Mouse (Mus musculus): ENCODE measurements around the gene Cd47. TPM values are rescaled to one million over a fixed set of nuclear protein-coding genes. Genes with fewer than 3 reads are reported as not detected.

Gene Cd47
- total RNA-seq, 2 experiments from 2014 or later, result 213 to 435 TPM

DNA sequence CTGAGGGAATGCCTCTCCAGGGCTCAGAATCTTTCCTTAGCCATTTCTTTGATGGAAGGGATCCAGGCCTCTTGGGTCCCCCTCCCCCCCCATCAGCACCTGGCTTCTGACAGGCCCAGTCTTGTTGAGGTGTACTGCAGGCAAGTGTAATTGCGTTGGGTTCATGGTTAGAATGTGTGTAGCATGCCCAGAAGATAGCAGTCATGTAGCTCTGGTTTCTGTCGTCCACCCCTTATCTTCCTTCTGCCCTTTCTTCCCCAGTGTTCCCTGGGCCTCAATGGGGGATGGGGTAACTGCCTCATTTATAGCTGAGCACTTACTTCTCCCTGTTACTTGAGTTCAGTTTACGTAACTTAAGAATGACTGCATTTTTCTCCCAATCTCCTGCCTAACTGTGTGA lies 104.7 kb downstream of the Cd47 start:
- ATAC-seq (replicated peaks; ENCODE audit: poor library complexity), result peak; percentile 12

DNA sequence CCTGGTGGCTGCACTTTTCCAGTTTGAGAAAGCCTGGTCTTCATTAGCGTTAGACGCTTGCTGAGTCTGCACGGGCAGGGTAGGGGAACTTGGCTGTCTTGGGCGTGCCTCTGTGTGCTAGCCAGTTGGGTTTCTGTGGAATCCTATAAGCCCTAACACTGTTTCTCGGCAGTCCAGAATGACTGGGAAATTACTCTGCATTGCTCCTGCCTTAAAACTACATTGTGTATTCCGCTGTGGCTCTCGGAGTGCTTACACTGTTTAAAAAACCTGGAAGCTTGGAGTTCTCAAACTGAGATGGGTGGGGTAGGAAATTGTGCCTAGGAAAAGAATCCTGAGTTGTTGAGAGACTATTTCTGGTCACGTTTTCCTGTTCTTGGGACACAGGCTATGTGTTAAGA lies 105.3 kb downstream of the Cd47 start:
- ATAC-seq (replicated peaks; ENCODE audit: poor library complexity), result no peak

DNA sequence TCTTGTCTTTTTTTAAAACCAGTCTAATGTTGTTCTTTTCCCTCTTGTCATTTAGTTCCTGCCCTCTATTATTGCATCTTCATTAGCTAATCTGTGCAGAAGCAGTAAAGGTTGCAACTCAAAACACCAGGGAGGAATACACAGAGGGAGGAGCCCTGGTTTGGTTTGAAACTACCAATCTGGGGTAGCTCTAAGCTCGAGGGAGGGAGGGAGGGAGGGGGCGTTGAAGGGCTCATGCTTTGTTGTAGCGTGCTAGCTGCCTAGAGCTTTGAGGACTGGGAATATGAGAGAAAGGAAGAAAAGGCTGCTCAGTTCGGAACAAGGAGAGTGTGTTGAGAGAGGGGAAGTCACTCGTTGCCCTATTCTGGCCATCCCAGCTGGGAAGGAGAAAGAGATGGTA lies 105.7 kb downstream of the Cd47 start:
- no peak for ATAC-seq (replicated peaks; ENCODE audit: poor library complexity)

DNA sequence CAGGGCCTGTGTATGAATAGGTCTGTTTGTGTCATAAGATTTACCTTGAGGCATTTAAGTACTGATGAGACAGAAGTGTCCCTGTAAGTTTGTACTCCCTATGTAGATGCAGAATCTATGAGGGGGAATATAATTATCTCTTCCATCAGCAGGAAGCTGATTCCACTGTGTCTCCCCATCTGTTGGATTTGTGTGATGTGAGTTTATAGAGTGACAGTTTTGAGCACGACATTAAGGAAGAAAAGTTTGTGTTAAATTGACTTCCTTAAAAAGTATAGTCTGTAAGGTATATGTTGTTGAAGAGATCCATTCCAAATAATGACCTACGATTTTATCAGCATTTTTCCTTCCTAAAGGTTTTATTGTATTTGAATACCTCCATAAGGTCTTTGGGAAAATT lies 106.6 kb downstream of the Cd47 start:
- no peak for ATAC-seq (replicated peaks; ENCODE audit: poor library complexity)

GRCm38 (mm10) chr16:49907356-49907755 lies 107.0 kb downstream of the Cd47 start:
- ATAC-seq (replicated peaks; ENCODE audit: poor library complexity), result peak; percentile 92

GRCm38 (mm10) chr16:49909536-49909935 lies 109.2 kb downstream of the Cd47 start:
- no peak for ATAC-seq (replicated peaks; ENCODE audit: poor library complexity)

DNA sequence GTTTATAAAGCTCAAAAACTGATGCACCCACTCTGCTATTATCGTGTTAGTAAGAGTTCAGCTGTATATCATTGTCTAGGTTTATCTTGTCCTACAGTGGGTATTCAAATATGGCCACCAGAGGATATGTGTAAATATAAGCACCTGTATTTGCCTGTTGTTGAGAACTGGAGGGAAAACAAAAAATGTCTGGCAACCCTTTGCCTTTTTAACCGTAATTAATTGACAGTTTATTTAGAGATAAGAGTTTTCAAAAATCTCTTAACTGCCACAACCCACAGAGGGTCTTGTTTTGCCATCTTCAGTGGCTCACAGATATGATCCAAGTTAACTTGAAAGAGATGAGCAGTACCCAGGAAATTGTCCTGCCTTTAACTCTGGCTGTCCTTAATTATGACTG lies 113.8 kb downstream of the Cd47 start:
- ATAC-seq (replicated peaks; ENCODE audit: poor library complexity), result no peak

GRCm38 (mm10) chr16:49915532-49916476 lies 115.5 kb downstream of the Cd47 start:
- ATAC-seq (replicated peaks; ENCODE audit: poor library complexity), result peak; percentile 7; the same call in 1 of the 2 replicates

DNA sequence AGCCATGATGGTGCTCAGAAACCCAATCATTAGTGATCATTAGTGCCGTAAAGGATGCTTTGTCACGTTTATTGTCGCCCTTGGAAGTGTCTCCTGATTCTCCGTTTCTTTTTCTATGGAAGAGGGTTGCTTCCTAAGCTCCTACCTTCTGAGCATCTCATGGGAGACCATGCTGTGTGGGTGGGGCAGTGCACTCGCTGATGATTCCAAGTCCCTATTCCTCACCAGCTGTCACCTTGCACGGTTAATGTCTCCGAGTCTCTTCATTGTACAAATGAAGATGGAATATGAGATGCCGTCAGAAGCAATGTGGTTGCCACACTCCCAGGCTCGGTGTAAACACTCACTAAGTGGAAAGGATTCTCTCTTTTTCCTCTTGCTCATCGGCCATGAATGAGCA lies 119.9 kb downstream of the Cd47 start:
- no peak for ATAC-seq (replicated peaks; ENCODE audit: poor library complexity)

DNA sequence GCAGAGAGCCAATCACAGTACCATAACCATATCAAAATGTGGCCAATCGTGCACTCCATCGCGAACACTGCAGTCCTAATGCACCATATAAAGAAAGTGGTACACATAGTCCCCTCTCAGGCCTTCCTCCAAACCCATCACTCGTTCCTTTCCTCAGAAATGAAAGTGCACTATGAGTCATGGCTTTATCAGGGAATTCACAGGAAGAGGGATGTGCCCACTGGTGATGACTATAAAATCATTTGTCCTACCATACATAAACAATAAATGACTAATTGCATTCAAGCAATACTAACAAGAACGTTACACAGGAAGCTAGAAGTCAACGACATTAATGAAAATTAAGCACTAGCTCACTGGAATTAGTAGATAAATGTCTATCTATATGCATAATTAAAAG lies 121.3 kb downstream of the Cd47 start:
- no peak for ATAC-seq (replicated peaks; ENCODE audit: poor library complexity)

GRCm38 (mm10) chr16:49922098-49922497 lies 121.8 kb downstream of the Cd47 start:
- ATAC-seq (replicated peaks; ENCODE audit: poor library complexity), result no peak

DNA sequence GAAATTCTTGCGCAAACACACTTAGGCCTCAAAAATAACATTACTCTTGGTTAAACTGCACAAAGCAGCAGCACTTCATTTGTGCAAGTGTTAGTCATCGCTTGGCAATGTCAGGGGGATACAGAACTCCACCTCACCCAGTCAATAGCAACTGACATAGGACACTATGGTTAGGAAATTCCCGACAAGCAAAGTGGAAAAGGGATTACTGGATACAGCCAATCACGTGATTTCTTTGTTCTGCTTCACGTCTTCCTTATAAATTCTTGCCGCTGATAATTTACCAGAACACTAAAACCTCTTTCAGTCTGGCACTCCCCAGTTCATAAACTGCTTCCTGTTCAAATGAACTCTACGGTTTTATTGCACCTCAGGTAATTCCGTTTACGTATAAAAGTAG lies 123.4 kb downstream of the Cd47 start:
- no peak for ATAC-seq (replicated peaks; ENCODE audit: poor library complexity)

GRCm38 (mm10) chr16:49924941-49925340 lies 124.6 kb downstream of the Cd47 start:
- ATAC-seq (replicated peaks; ENCODE audit: poor library complexity), result no peak

GRCm38 (mm10) chr16:49933274-49933673 lies 132.9 kb downstream of the Cd47 start:
- no peak for ATAC-seq (replicated peaks; ENCODE audit: poor library complexity)

- ATAC-seq (replicated peaks; ENCODE audit: poor library complexity), result no peak
Measured at GRCm38 (mm10) chr16:49936008-49936443, 135.7 kb downstream of the Cd47 start.

GRCm38 (mm10) chr16:49936793-49937192 lies 136.5 kb downstream of the Cd47 start:
- 0 out of 2 replicates have a peak, but pooled peaks have one; percentile 26 for ATAC-seq (replicated peaks; ENCODE audit: poor library complexity)

- no peak for ATAC-seq (replicated peaks; ENCODE audit: poor library complexity)
Measured at GRCm38 (mm10) chr16:49937218-49938165, 137.2 kb downstream of the Cd47 start.

DNA sequence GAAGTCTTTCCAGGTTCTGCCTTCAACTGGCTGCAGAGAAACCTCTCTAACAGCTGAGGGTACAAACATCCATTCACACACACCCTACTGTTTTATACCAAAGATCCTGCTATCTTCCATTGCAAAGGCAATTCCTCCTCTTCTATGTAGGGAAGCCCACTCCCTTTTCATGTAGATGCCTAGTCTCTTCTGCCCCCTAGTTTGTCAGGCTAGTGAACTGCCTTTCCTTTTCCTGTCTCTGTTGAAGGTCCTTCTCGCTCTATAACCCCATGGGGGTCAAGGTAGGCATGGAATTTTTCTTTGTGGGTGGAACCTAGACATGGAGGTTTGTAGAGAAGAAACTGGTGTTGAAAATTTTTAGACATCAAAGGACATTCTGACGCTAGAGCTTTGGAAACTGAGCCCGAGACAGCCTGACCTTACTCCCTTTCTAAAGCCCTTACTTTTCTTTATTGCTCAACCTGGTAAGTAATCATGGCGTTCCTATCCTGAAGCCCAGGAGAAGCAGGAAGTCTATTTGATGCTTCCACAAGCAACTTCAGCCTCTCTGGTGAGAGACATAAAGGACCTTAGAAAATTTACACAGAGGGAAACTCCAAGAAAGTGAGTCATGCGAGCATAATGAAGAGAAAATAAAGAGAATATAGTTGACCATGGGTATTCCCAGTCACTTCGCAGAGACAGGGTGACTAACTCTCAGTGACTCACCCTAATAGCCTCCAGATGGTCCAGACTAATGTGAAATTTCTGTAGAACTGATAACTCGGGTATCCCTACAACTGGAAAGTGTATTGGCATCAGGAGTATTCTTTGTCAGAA lies 138.4 kb downstream of the Cd47 start:
- ATAC-seq (replicated peaks; ENCODE audit: poor library complexity), result no peak

DNA sequence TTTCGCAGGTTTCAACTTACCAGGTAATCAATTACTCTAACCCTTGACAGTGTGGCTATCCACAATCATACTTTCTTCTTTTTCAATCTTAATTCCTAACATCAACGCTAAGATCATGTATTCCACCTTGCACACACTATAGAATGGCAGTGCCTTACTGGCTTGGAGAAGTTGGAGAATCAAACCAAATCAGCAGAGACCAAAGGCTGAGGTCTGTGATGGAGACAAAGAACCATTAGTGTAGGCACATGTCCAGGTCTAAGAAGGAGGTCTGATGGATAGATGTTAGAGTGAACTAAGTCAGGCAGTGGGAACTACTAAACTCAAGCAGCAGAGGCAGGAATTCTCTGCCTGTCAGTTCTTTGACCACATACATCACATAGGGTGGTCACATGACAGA lies 139.0 kb downstream of the Cd47 start:
- ATAC-seq (replicated peaks; ENCODE audit: poor library complexity), result no peak

DNA sequence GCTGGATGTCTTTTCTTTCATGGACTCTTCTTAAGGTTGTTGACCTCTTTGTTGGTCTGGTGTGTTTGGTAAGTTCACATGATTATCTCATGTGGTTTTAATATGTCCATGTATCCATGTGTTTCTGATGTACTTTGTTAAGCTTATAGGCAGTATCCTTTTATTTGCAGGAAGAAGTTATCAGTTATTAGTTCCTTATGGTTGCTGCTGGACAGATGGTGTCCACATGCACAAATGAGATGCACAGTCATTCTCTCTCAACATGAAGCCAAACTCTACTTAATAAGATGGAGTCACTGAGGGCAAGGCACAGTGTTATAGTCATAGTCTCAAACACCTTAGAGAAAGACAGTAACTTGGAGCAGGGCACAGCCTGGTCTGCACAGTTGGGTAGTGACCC lies 140.1 kb downstream of the Cd47 start:
- ATAC-seq (replicated peaks; ENCODE audit: poor library complexity), result no peak

DNA sequence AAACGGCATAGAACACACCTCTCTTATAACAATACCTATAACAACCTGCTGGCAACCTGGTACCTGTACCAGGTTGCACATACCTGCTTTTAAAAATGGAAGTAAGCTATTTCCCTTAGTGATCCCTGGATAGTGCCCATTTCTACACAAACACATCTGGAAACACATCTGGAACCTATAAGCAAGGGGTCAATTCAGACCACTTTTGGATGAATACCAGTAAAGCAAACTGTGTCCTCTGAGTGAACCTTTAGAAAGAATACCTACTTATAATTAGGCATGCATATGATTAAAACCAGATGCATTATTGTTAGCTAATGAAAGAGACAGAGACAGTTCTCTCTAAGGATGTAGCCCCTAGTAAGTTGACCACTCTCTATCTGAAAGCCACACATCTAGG lies 140.7 kb downstream of the Cd47 start:
- ATAC-seq (replicated peaks; ENCODE audit: poor library complexity), result no peak

Data from megakaryocyte progenitor cell, adult 5-6 weeks (primary cell).